Mouse (Mus musculus): ENCODE results near the gene Rapgef4.

GRCm38 (mm10) chr2:72267390-72267789 lies 286.4 kb downstream of the Rapgef4 start:
- no peak for TF ChIP-seq POLR2A (IDR thresholded peaks at IDR 0.05; ENCODE audit: insufficient read depth, low read depth, low read length)
- no peak for TF ChIP-seq CTCF (IDR thresholded peaks at IDR 0.05; ENCODE audit: insufficient read depth, low read depth, low read length)

Measured in olfactory bulb, adult 2 months (tissue).